Mouse (Mus musculus): Measurements from ENCODE around the gene Neto2.

DNA sequence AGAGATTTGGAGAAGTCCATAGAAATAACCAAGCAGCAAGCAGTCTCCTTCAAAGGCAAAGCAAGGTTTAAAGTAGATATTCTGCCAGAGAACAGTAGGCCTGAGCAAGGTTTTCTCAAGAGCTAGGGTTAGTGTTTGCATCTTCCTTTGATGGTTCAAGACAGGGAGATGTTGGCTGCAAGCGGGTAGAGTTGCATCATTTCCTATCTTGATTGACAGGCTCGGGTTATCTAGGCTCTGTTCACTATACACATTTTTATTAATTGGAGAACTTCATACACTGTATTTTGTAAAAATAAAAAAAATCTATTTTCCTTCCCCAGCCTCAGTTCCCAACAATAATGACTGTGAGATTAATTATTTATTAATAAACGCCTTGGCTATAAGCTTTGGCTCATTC lies 94.2 kb downstream of the Neto2 start:
- TF ChIP-seq UBTF (IDR thresholded peaks at IDR 0.05; ENCODE audit: low read depth, low read length): no peak
- no peak for TF ChIP-seq CTCF (conservative IDR thresholded peaks at IDR 0.05 in 1 of 2, IDR thresholded peaks at IDR 0.05 in 1 of 2; ENCODE audit: low read depth in 2 of 2, low read length in 2 of 2)
- TF ChIP-seq CHD2 (IDR thresholded peaks at IDR 0.05; ENCODE audit: low read length): no peak
- no peak for TF ChIP-seq POLR2A (IDR thresholded peaks at IDR 0.05; ENCODE audit: low read depth, low read length)
- TF ChIP-seq ETS1 (conservative IDR thresholded peaks at IDR 0.05; ENCODE audit: low read depth, low read length): no peak
- TF ChIP-seq MAFK (IDR thresholded peaks at IDR 0.05; ENCODE audit: insufficient replicate concordance, low read length): no peak
- TF ChIP-seq RCOR1 (conservative IDR thresholded peaks at IDR 0.05; ENCODE audit: low read depth, low read length): no peak
- no peak for TF ChIP-seq ZMIZ1 (IDR thresholded peaks at IDR 0.05; ENCODE audit: low read depth, low read length)
- TF ChIP-seq SMC3 (IDR thresholded peaks at IDR 0.05; ENCODE audit: low read depth, low read length): no peak
- TF ChIP-seq TCF12 (IDR thresholded peaks at IDR 0.05; ENCODE audit: low read depth, low read length): no peak
- no peak for TF ChIP-seq ZC3H11A (IDR thresholded peaks at IDR 0.05; ENCODE audit: low read depth, low read length)

All from CH12.LX (cell line).